Mouse (Mus musculus) frontal cortex, postnatal 36 days (tissue): Measurements from ENCODE around the gene Cdon.

ENCODE experiments used
- DNase-seq, 2 experiments: peaks; one replicate each; pipeline ENCODE4 v3.0.0; 2022; ENCODE audit warnings: low spot score in 2 of 2

Cdon gene

GRCm38 (mm10) chr9:35493033-35493732 lies 72.3 kb downstream of the Cdon start:
- DNase-seq: no peak

GRCm38 (mm10) chr9:35493733-35494092 lies 72.8 kb downstream of the Cdon start:
- no peak for DNase-seq

DNA sequence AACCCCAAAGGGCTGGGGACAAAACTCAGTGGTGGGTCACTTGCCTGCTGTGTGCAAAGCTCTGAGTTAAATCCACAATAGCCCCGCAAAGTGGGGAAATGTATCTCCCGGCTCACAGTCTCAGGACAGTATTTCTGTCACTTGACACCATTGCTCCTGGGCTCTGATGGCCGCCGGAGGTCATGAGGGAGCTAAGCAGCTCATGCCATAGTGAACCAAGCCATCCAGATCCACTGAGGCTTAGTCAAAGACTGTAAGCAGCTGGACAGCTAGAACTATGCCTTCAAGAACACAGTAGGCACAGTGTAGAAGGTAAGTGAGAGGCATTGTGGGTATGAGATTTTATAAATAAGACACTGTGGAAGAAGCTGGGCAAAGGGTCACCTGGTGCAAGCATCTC lies 74.0 kb downstream of the Cdon start:
- DNase-seq: no peak

- DNase-seq: no peak
These were observed 74.5 kb downstream of the Cdon start for GRCm38 (mm10) chr9:35495471-35495870.

GRCm38 (mm10) chr9:35499946-35500345 lies 79.0 kb downstream of the Cdon start:
- no peak for DNase-seq

GRCm38 (mm10) chr9:35502361-35503000 lies 81.6 kb downstream of the Cdon start:
- no peak for DNase-seq

DNA sequence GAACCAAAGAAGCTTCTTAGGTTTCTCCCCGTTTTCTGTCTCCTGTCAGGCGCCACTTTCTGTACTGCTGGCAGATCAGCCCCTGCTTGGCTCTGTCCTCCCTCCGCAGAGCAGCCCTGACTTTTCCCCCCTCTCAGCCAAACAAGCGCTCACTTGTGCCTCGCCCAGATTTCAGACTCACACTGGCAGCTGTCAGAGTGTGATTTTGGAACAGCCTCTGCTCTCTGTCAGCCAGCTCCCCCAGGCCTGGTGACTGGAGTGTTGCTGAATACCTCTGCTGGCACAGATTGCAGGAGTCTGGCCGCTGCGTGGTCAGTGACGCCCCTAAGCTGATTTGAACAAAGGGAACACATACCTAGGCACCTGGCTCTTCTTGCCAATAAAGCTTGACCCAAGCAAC lies 87.3 kb downstream of the Cdon start:
- DNase-seq: peak; percentile 19 to 34

GRCm38 (mm10) chr9:35513900-35514299 lies 93.0 kb downstream of the Cdon start:
- DNase-seq: no peak

- DNase-seq: no peak
These were observed 95.3 kb downstream of the Cdon start for GRCm38 (mm10) chr9:35516182-35516581.

DNA sequence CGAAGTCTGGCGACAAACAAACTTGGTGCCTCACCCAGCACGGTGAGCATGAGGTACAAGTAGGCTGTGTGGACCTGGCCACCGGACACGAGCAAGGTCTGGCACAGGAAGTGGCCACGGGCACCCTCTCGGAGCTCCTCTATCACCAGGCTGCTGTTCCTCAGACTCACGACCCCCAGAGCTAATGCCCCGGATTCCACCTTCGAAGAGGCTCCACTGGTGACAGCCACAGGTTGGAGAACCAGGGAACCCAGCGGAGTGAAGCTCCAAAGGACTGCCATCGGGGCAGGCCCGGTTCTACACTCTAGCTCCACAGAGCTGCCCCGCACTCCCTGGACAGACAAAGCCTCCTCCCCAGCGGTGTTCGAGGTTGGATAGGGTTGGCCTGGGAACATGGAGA lies 95.8 kb downstream of the Cdon start:
- no peak for DNase-seq

DNA sequence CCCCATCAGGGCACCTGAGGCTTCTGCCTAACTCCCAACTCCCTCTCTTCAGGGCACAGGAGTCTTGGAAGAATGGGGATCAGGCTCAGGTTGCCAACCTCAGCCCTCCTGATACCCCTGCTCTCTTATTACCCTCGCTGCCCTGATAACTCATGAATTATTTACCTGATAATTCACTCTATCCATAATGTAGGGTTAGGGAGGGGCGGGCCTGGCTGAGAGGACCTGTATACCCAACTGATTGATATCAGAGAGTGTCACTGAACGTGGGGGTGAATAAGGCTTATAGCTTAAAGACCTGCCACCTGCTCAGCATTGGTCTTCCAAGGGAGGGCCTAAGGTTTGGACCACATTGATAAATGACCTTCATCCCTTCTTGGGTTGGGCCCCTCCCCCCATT lies 97.2 kb downstream of the Cdon start, which contains the start of gene Gm1113:
Gene Gm1113 (minus strand): TSS at position 101 of the 400 bp plus-strand sequence.
- no peak for DNase-seq

DNA sequence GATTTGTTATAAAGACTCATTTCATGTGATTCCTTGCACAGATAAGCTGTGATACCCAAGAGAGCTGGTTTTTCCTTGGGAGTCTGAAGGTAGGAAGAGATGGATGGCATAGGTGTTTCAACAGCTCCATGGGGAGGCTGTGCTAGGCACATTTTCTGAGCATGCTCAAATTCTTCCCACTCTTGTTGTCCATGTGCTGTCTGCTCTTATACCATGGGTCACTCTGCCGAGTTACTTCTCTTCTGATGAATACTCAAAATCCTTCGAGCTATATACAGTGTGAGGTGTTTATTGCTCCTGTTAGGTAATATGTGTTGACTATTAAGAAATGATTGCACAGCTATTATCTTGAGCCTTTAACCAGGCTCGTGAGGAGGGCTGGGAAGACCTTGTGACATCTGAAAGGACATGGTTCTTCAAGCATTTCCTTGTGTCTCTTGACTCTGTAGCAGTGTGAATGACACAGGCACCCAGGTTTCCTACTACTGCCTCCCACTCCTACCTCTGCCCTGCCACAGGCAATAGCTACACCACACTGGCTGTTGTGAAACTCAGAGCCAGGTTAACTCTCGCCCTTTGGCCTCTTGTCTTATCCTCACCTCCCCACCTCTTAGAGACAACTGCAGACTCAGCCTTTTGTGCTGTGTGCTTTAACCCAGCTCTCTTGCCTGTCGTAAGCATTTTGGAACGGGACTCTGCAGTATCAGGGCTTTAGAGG lies 99.9 kb downstream of the Cdon start:
- DNase-seq: no peak

GRCm38 (mm10) chr9:35522241-35522640 lies 101.3 kb downstream of the Cdon start:
- DNase-seq: no peak

- no peak for DNase-seq
These were observed 102.0 kb downstream of the Cdon start for GRCm38 (mm10) chr9:35522821-35523515.

DNA sequence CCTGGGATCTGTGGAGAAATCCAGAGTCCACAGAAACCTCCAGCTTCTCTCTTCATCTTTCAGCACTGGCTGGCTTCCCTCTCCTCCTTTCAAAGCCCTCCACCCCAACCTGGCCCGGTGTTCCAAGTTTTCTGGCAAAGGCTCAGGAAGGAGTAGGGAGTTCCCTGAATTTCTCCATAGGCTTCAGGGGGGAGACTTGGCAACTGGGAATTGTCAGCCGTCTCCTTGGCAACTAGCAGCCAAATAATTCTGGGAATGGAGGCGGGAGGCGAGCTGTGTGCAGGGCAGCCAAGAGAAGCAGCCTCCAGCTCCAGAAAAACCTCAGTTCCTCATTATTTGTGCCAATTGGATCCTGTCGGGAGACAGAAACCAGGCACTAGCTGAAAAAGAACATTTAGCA lies 102.6 kb downstream of the Cdon start:
- DNase-seq: peak; percentile 61 to 66

DNA sequence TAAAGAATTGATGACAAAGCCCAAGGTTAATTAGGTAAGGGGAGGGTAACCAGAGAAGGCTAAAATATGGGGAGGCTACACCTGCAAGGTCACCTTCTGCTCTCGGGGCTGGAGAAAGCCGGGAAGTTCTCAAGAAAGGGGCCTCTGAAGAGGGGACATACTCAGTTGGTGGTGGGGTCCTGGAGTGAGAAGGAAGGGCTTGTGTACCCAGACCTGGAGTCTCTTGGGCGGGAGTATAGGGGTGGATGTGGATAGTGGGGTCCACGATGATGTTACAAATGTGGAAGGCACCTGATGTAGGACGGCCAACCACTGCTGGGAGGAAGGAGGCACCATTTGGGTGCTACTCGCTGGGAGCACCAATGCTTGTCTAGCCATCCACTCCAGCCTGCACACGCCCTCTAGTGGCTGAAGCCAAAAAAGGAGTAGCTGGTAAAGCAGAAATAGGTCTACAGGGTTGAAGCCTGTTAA lies 103.0 kb downstream of the Cdon start:
- peak; percentile 66 to 79 for DNase-seq

DNA sequence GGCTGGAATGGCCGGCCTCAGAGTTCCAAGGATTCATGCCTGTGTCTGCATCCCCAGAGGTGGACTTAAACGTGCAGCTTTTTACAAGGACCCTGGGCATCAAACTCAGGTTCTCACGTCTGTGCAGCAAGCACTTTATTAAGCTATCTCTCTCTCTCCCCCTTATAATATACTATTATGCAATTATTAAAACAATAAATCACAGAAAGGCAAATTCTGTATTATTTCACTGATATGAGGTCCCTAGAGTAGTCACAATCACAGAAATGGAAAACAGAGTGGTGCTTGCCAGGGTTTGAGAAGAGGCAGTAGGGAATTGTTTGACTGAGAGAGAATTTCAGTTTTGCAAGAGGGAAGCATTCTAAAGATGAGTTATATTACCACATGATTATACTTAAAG lies 108.2 kb downstream of the Cdon start:
- no peak for DNase-seq

DNA sequence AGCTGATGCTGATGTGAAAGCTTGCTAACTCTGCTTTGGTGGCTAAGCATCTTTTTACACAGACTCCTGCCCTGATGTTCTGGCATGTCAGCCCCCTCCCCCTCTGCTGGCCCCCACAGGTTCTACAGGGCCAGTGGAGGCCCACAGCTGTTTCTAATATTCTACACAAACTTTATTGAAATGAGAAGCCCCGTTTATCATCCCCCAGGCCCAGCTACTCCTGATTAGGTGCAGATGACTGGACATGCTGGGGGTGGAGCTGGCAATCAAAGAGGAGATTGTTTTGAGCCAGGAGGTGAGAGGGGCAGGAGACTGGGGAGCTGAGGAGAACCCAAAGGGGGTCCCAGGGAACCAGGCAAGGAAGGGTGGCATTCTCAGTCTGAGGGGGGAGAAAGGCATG lies 108.9 kb downstream of the Cdon start:
- no peak for DNase-seq

- DNase-seq: no peak
These were observed 112.3 kb downstream of the Cdon start for GRCm38 (mm10) chr9:35533266-35533665.

DNA sequence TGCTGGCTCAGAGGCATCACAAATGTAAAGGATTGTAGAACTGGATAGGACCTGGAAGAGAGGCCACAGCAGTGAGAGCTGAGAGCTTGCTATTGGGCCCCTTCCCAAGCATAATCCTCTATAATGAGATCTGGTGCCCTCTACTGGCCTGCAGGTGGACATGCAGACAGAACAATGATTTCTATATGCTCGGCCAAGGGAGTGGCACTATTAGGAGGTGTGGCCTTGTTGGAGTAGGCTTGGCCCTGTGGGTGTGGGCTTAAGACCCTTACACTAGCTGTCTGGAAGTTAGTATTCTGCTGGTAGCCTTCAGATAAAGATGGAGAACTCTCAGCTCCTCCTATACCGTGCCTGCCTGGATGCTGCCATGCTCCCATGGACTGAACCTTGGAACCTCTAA lies 114.2 kb downstream of the Cdon start:
- DNase-seq: peak; percentile 30 to 51

GRCm38 (mm10) chr9:35535876-35536275 lies 114.9 kb downstream of the Cdon start:
- no peak for DNase-seq
